Mouse (Mus musculus): Measurements from ENCODE around the gene Uqcc1.
"Not testable (repeated sequence)": the region's sequence is repeated elsewhere in the genome, so short reads cannot be mapped to it uniquely, and the experiment has no call there.

Gene Uqcc1

GRCm38 (mm10) chr2:155860102-155860501 lies 70.0 kb downstream of the Uqcc1 start:
- no peak for DNase-seq (ENCODE audit: extremely low spot score)

- DNase-seq (ENCODE audit: extremely low spot score) = no peak
Measured at GRCm38 (mm10) chr2:155852536-155852935, 77.6 kb downstream of the Uqcc1 start.

- no peak for DNase-seq (ENCODE audit: extremely low spot score)
Measured at GRCm38 (mm10) chr2:155850120-155850519, 80.0 kb downstream of the Uqcc1 start.

GRCm38 (mm10) chr2:155849464-155849863 lies 80.6 kb downstream of the Uqcc1 start:
- no peak for DNase-seq (ENCODE audit: extremely low spot score)

GRCm38 (mm10) chr2:155848291-155848690 lies 81.8 kb downstream of the Uqcc1 start:
- peak; percentile 72 for DNase-seq (ENCODE audit: extremely low spot score)

GRCm38 (mm10) chr2:155846930-155847329 lies 83.2 kb downstream of the Uqcc1 start:
- DNase-seq (ENCODE audit: extremely low spot score) = no peak

- DNase-seq (ENCODE audit: extremely low spot score) = no peak
Measured at GRCm38 (mm10) chr2:155838961-155839360, 91.1 kb downstream of the Uqcc1 start.

- no peak for DNase-seq (ENCODE audit: extremely low spot score)
Measured at GRCm38 (mm10) chr2:155837961-155838360, 92.1 kb downstream of the Uqcc1 start.

GRCm38 (mm10) chr2:155834732-155835131 lies 95.4 kb downstream of the Uqcc1 start, which contains the start of gene Fam83c:
Gene Fam83c, minus strand, starts transcription at chr2:155834854.
- no peak for DNase-seq (ENCODE audit: extremely low spot score)

- DNase-seq (ENCODE audit: extremely low spot score) = not testable (repeated sequence)
Measured at GRCm38 (mm10) chr2:155832087-155832486, 98.0 kb downstream of the Uqcc1 start.

- no peak for DNase-seq (ENCODE audit: extremely low spot score)
Measured at GRCm38 (mm10) chr2:155831302-155831701, 98.8 kb downstream of the Uqcc1 start.

- no peak for DNase-seq (ENCODE audit: extremely low spot score)
Measured at GRCm38 (mm10) chr2:155830841-155831240, 99.3 kb downstream of the Uqcc1 start.

GRCm38 (mm10) chr2:155826630-155827424 lies 103.3 kb downstream of the Uqcc1 start, which contains the start of gene Eif6:
Gene Eif6, minus strand, starts transcription at chr2:155826925.
- DNase-seq (ENCODE audit: extremely low spot score) = peak; percentile 94

- DNase-seq (ENCODE audit: extremely low spot score) = no peak
Measured at GRCm38 (mm10) chr2:155825904-155826629, 104.0 kb downstream of the Uqcc1 start.

- DNase-seq (ENCODE audit: extremely low spot score) = no peak
Measured at GRCm38 (mm10) chr2:155823722-155824121, 106.4 kb downstream of the Uqcc1 start.

GRCm38 (mm10) chr2:155820779-155821178 lies 109.3 kb downstream of the Uqcc1 start:
- no peak for DNase-seq (ENCODE audit: extremely low spot score)

GRCm38 (mm10) chr2:155819449-155820251 lies 110.5 kb downstream of the Uqcc1 start:
- no peak for DNase-seq (ENCODE audit: extremely low spot score)

- no peak for DNase-seq (ENCODE audit: extremely low spot score)
Measured at GRCm38 (mm10) chr2:155819392-155819448, 110.9 kb downstream of the Uqcc1 start, which contains the start of gene BC029722. Gene BC029722, minus strand, starts transcription at chr2:155819426.

GRCm38 (mm10) chr2:155818596-155819391 lies 111.3 kb downstream of the Uqcc1 start:
- peak; percentile 91 for DNase-seq (ENCODE audit: extremely low spot score)

- DNase-seq (ENCODE audit: extremely low spot score) = no peak
Measured at GRCm38 (mm10) chr2:155817301-155818245, 112.5 kb downstream of the Uqcc1 start.

GRCm38 (mm10) chr2:155816179-155816578 lies 113.9 kb downstream of the Uqcc1 start:
- DNase-seq (ENCODE audit: extremely low spot score) = no peak
